Mouse (Mus musculus) liver, adult 2 months (tissue): ENCODE data around the gene Pdgfb.

Experiments
- CTCF ChIP-seq: fragments of 200-500 bp; IDR thresholded peaks from 2 replicates; pipeline ENCODE4 v1.5.1; 2011; ENCODE audit warnings: low read depth, low read length, control low read depth
- POLR2A ChIP-seq: fragments of 200-500 bp; IDR thresholded peaks from 2 replicates; pipeline ENCODE4 v1.6.1; 2011; ENCODE audit warnings: low read length, control low read depth; ENCODE audit not compliant: insufficient read depth; ENCODE audit errors: extremely low read depth

GRCm38 (mm10) chr15:79951730-79952503 lies 62.9 kb downstream of the Pdgfb start:
- TF ChIP-seq CTCF (no peak), POLR2A (no peak)
